Mouse (Mus musculus) limb, embryonic 12.5 days (tissue): ENCODE results near the gene Maff. TPM values are rescaled to one million over a fixed set of nuclear protein-coding genes. Genes with fewer than 3 reads are reported as not detected.

Source experiments
- ATAC-seq: fragments of 200-750 bp; cut with Nextera tagmentation; 2 replicates; pipeline ENCODE4 v1.8.0; 2017; ENCODE audit warnings: low read depth, moderate TSS enrichment; ENCODE audit not compliant: insufficient number of reproducible peaks, insufficient read depth, low FRiP score, low TSS enrichment
- H3K27ac ChIP-seq: fragments of 300-500 bp; sonication (generic); 2 replicates; pipeline ENCODE4 v1.5.1; 2016; ENCODE audit warnings: mild to moderate bottlenecking, moderate library complexity
- H3K27me3 ChIP-seq: fragments of 300-500 bp; sonication (generic); 2 replicates; pipeline ENCODE4 v1.6.1; 2016; ENCODE audit warnings: mild to moderate bottlenecking, moderate library complexity
- H3K36me3 ChIP-seq: fragments of 300-500 bp; sonication (generic); 2 replicates; pipeline ENCODE4 v1.6.1; 2016; ENCODE audit warnings: mild to moderate bottlenecking, moderate library complexity
- H3K4me1 ChIP-seq: fragments of 300-500 bp; sonication (generic); replicated peaks from 2 replicates; pipeline ENCODE4 v1.6.1; 2016
- H3K4me2 ChIP-seq: fragments of 300-500 bp; sonication (generic); 2 replicates; pipeline ENCODE4 v1.6.1; 2016; ENCODE audit warnings: mild to moderate bottlenecking, moderate library complexity
- H3K4me3 ChIP-seq: fragments of 300-500 bp; sonication (generic); replicated peaks from 2 replicates; pipeline ENCODE4 v1.5.1; 2016; ENCODE audit warnings: mild to moderate bottlenecking
- H3K9ac ChIP-seq: fragments of 300-500 bp; sonication (generic); replicated peaks from 2 replicates; pipeline ENCODE4 v1.6.1; 2016; ENCODE audit warnings: mild to moderate bottlenecking, moderate library complexity
- H3K9me3 ChIP-seq: fragments of 300-500 bp; sonication (generic); 2 replicates; pipeline ENCODE4 v1.6.1; 2016; ENCODE audit warnings: mild to moderate bottlenecking, moderate library complexity
- WGBS: fragments of 180-500 bp; shearing (Covaris S2); methylation state at CpG from one replicate; pipeline ENCODE4 v1.1.7; 2016; 5-methylcytosine and 5-hydroxymethylcytosine counted together
- polyA plus RNA-seq: library from polyadenylated mRNA; unstranded; fragments of >200 nt; fragmentation: Nextera tagmentation; extraction: Ambion mirVana; gene quantifications from 2 replicates; pipeline ENCODE4 v1.2.1, GENCODE M21; 2016

Maff gene
- polyA plus RNA-seq, 1 experiment from 2014 or later = 2.0 TPM

- H3K9me3 ChIP-seq = no peaks in the 10 kb centered on the region
- 96% methylated on average over 5 of the region's 5 CpGs for WGBS
- no peak overlapping the region for H3K9ac ChIP-seq
These were observed 20.0 kb downstream of the Maff start for GRCm38 (mm10) chr15:79366402-79366801.

GRCm38 (mm10) chr15:79368313-79368811, 21.9 kb downstream of the Maff start:
- Histone ChIP-seq H3K27me3 (no peaks in the 10 kb centered on the region), H3K4me2 (no peak overlapping the region), H3K36me3 (peaks cover 98% of the 10 kb centered on the region), H3K27ac (no peak overlapping the region), H3K4me1 (0 out of 2 replicates have a peak, but pooled peaks cover 4% of the 10 kb centered on the region), H3K4me3 (no peak overlapping the region), H3K9me3 (no peaks in the 10 kb centered on the region), H3K9ac (0 out of 2 replicates have a peak overlapping the region, but pooled peaks have one; percentile 18)
- WGBS = 71% methylated on average over 14 of the region's 14 CpGs
- no peak for ATAC-seq

More at GRCm38 (mm10) chr15:79366402-79366801, 20.0 kb downstream of the Maff start:
- Histone ChIP-seq H3K4me2 (no peak overlapping the region), H3K4me3 (no peak overlapping the region), H3K27me3 (no peaks in the 10 kb centered on the region), H3K27ac (no peak overlapping the region), H3K36me3 (peaks cover 98% of the 10 kb centered on the region), H3K4me1 (0 out of 2 replicates have a peak, but pooled peaks cover 6% of the 10 kb centered on the region)
- no peak for ATAC-seq

GRCm38 (mm10) chr15:79368861-79369440, 22.5 kb downstream of the Maff start:
- Histone ChIP-seq H3K4me1 (0 out of 2 replicates have a peak, but pooled peaks cover 4% of the 10 kb centered on the region), H3K9me3 (no peaks in the 10 kb centered on the region), H3K4me3 (no peak overlapping the region), H3K27ac (no peak overlapping the region), H3K27me3 (no peaks in the 10 kb centered on the region), H3K4me2 (no peak overlapping the region), H3K9ac (0 out of 2 replicates have a peak overlapping the region, but pooled peaks have one; percentile 18), H3K36me3 (peaks cover 98% of the 10 kb centered on the region)
- WGBS = 89% methylated on average over 8 of the region's 8 CpGs
- no peak for ATAC-seq

GRCm38 (mm10) chr15:79369452-79370280, 23.2 kb downstream of the Maff start:
- Histone ChIP-seq H3K9me3 (no peaks in the 10 kb centered on the region), H3K4me2 (no peak overlapping the region), H3K4me3 (no peak overlapping the region), H3K4me1 (0 out of 2 replicates have a peak, but pooled peaks cover 4% of the 10 kb centered on the region), H3K9ac (no peak overlapping the region), H3K27me3 (no peaks in the 10 kb centered on the region), H3K36me3 (peaks cover 98% of the 10 kb centered on the region), H3K27ac (no peak overlapping the region)
- WGBS = 78% methylated on average over 15 of the region's 15 CpGs
- ATAC-seq = no peak

GRCm38 (mm10) chr15:79370281-79370843, 23.9 kb downstream of the Maff start:
- no peak overlapping the region for H3K9ac ChIP-seq
- no peaks in the 10 kb centered on the region for H3K27me3 ChIP-seq
- WGBS = 86% methylated on average over 7 of the region's 7 CpGs
- H3K4me1 ChIP-seq = 0 out of 2 replicates have a peak, but pooled peaks cover 4% of the 10 kb centered on the region
- H3K9me3 ChIP-seq = no peaks in the 10 kb centered on the region
- ATAC-seq = no peak
- H3K27ac ChIP-seq = no peak overlapping the region
- H3K4me3 ChIP-seq = no peak overlapping the region
- peaks cover 97% of the 10 kb centered on the region for H3K36me3 ChIP-seq
- H3K4me2 ChIP-seq = no peak overlapping the region

GRCm38 (mm10) chr15:79374760-79375159, 28.3 kb downstream of the Maff start:
- no peak for ATAC-seq
- H3K9me3 ChIP-seq = no peaks in the 10 kb centered on the region
- H3K4me1 ChIP-seq = no peaks in the 10 kb centered on the region
- no peak overlapping the region for H3K9ac ChIP-seq
- 41% methylated on average over 3 of the region's 3 CpGs for WGBS
- H3K36me3 ChIP-seq = peaks cover 88% of the 10 kb centered on the region
- no peak overlapping the region for H3K4me3 ChIP-seq
- H3K27me3 ChIP-seq = no peaks in the 10 kb centered on the region
- no peak overlapping the region for H3K4me2 ChIP-seq
- H3K27ac ChIP-seq = no peak overlapping the region; the same call in 1 of the 2 replicates

- H3K27me3 ChIP-seq = no peaks in the 10 kb centered on the region
- H3K9me3 ChIP-seq = no peaks in the 10 kb centered on the region
- H3K4me2 ChIP-seq = no peak overlapping the region
- no peak overlapping the region for H3K4me3 ChIP-seq
- WGBS = 80% methylated on average over 6 of the region's 6 CpGs
- peaks cover 58% of the 10 kb centered on the region for H3K36me3 ChIP-seq
- H3K9ac ChIP-seq = no peak overlapping the region
- H3K4me1 ChIP-seq = 0 out of 2 replicates have a peak, but pooled peaks cover 4% of the 10 kb centered on the region
- H3K27ac ChIP-seq = no peak overlapping the region
- no peak for ATAC-seq
These were observed 31.3 kb downstream of the Maff start for GRCm38 (mm10) chr15:79377681-79378080.

- no peak overlapping the region for H3K27ac ChIP-seq
- no peaks in the 10 kb centered on the region for H3K27me3 ChIP-seq
- ATAC-seq = no peak
- H3K9me3 ChIP-seq = no peaks in the 10 kb centered on the region
- 91% methylated on average over 10 of the region's 10 CpGs for WGBS
- H3K4me1 ChIP-seq = 0 out of 2 replicates have a peak, but pooled peaks cover 4% of the 10 kb centered on the region
- H3K4me2 ChIP-seq = no peak overlapping the region
- H3K9ac ChIP-seq = no peak overlapping the region
- peaks cover 49% of the 10 kb centered on the region for H3K36me3 ChIP-seq
- H3K4me3 ChIP-seq = no peak overlapping the region
These were observed 32.2 kb downstream of the Maff start for GRCm38 (mm10) chr15:79378608-79379007.

- Histone ChIP-seq H3K9me3 (no peaks in the 10 kb centered on the region), H3K4me2 (no peak overlapping the region), H3K4me3 (no peak overlapping the region), H3K36me3 (peaks cover 43% of the 10 kb centered on the region), H3K9ac (no peak overlapping the region), H3K27ac (no peak overlapping the region), H3K27me3 (no peaks in the 10 kb centered on the region), H3K4me1 (0 out of 2 replicates have a peak, but pooled peaks cover 4% of the 10 kb centered on the region)
- ATAC-seq = no peak
- WGBS = 92% methylated on average over 7 of the region's 7 CpGs
These were observed 33.2 kb downstream of the Maff start for GRCm38 (mm10) chr15:79379658-79380057.

- Histone ChIP-seq H3K27ac (no peak overlapping the region), H3K36me3 (peaks cover 37% of the 10 kb centered on the region), H3K4me1 (0 out of 2 replicates have a peak, but pooled peaks cover 4% of the 10 kb centered on the region), H3K27me3 (no peaks in the 10 kb centered on the region), H3K4me3 (no peak overlapping the region), H3K9ac (no peak overlapping the region), H3K9me3 (no peaks in the 10 kb centered on the region), H3K4me2 (no peak overlapping the region)
- ATAC-seq = no peak
- 60% methylated on average over 21 of the region's 23 CpGs for WGBS
These were observed 34.3 kb downstream of the Maff start for GRCm38 (mm10) chr15:79380468-79381444.
